Mouse (Mus musculus) embryonic facial prominence, embryonic 15.5 days (tissue): ENCODE measurements around the gene Hs6st3. TPM values are rescaled to one million over a fixed set of nuclear protein-coding genes. Genes with fewer than 3 reads are reported as not detected.

Source experiments
- ATAC-seq: fragments of 200-750 bp; cut with Nextera tagmentation; 2 replicates; pipeline ENCODE4 v1.8.0; 2017; ENCODE audit warnings: low read depth, moderate TSS enrichment; ENCODE audit not compliant: insufficient number of reproducible peaks, low FRiP score, low TSS enrichment
- H3K27ac ChIP-seq: fragments of 300-500 bp; sonication (generic); replicated peaks from 2 replicates; pipeline ENCODE4 v1.5.1; 2015; ENCODE audit warnings: mild to moderate bottlenecking, inconsistent platforms
- H3K27me3 ChIP-seq: fragments of 300-500 bp; sonication (generic); 2 replicates; pipeline ENCODE4 v1.6.1; 2015; ENCODE audit warnings: inconsistent platforms
- H3K36me3 ChIP-seq: fragments of 300-500 bp; sonication (generic); 2 replicates; pipeline ENCODE4 v1.6.1; 2015; ENCODE audit warnings: mild to moderate bottlenecking, inconsistent platforms
- H3K4me1 ChIP-seq: fragments of 300-500 bp; sonication (generic); 2 replicates; pipeline ENCODE4 v1.6.1; 2015; ENCODE audit warnings: inconsistent platforms
- H3K4me2 ChIP-seq: fragments of 300-500 bp; sonication (generic); replicated peaks from 2 replicates; pipeline ENCODE4 v1.6.1; 2015; ENCODE audit warnings: mild to moderate bottlenecking, inconsistent platforms
- H3K4me3 ChIP-seq: fragments of 300-500 bp; sonication (generic); replicated peaks from 2 replicates; pipeline ENCODE4 v1.5.1; 2015; ENCODE audit warnings: mild to moderate bottlenecking, inconsistent platforms
- H3K9ac ChIP-seq: fragments of 300-500 bp; sonication (generic); 2 replicates; pipeline ENCODE4 v1.6.1; 2015; ENCODE audit warnings: inconsistent platforms
- H3K9me3 ChIP-seq: fragments of 300-500 bp; sonication (generic); replicated peaks from 2 replicates; pipeline ENCODE4 v1.6.1; 2016; ENCODE audit warnings: inconsistent platforms
- WGBS: fragments of 180-500 bp; shearing (Covaris S2); methylation state at CpG from one replicate; pipeline ENCODE4 v1.1.7; 2015; 5-methylcytosine and 5-hydroxymethylcytosine counted together
- polyA plus RNA-seq: library from polyadenylated mRNA; unstranded; fragments of >200 nt; fragmentation: Nextera tagmentation; extraction: Ambion mirVana; gene quantifications from 2 replicates; pipeline ENCODE4 v1.2.1, GENCODE M21; 2015

Gene Hs6st3
- polyA plus RNA-seq, 1 experiment from 2014 or later = 0.19 TPM

GRCm38 (mm10) chr14:119848759-119849298, 710.7 kb downstream of the Hs6st3 start:
- Histone ChIP-seq H3K9ac (no peak overlapping the region), H3K27me3 (no peaks in the 10 kb centered on the region), H3K9me3 (no peaks in the 10 kb centered on the region), H3K27ac (no peak overlapping the region), H3K36me3 (no peaks in the 10 kb centered on the region), H3K4me1 (peaks cover 5% of the 10 kb centered on the region), H3K4me2 (no peak overlapping the region), H3K4me3 (no peak overlapping the region)
- ATAC-seq = no peak
- 59% methylated on average over 4 of the region's 4 CpGs for WGBS

GRCm38 (mm10) chr14:119849338-119849737, 711.2 kb downstream of the Hs6st3 start:
- no peaks in the 10 kb centered on the region for H3K27me3 ChIP-seq
- no peak for ATAC-seq
- H3K4me1 ChIP-seq = peaks cover 5% of the 10 kb centered on the region
- no peak overlapping the region for H3K4me3 ChIP-seq
- H3K4me2 ChIP-seq = no peak overlapping the region
- H3K36me3 ChIP-seq = no peaks in the 10 kb centered on the region
- no peak overlapping the region for H3K27ac ChIP-seq
- WGBS = 89% methylated on average over 7 of the region's 7 CpGs
- H3K9me3 ChIP-seq = no peaks in the 10 kb centered on the region
- H3K9ac ChIP-seq = no peak overlapping the region

- no peaks in the 10 kb centered on the region for H3K9me3 ChIP-seq
- WGBS = 9% methylated on average over 5 of the region's 5 CpGs
- H3K9ac ChIP-seq = no peak overlapping the region
Measured at GRCm38 (mm10) chr14:119852139-119852538, 714.0 kb downstream of the Hs6st3 start.

GRCm38 (mm10) chr14:119857338-119858291, 719.5 kb downstream of the Hs6st3 start:
- Histone ChIP-seq H3K9ac (no peak overlapping the region), H3K36me3 (no peaks in the 10 kb centered on the region), H3K9me3 (no peaks in the 10 kb centered on the region), H3K27ac (no peak overlapping the region), H3K4me2 (peak overlapping the region; percentile 27), H3K27me3 (0 out of 2 replicates have a peak, but pooled peaks cover 3% of the 10 kb centered on the region), H3K4me1 (no peaks in the 10 kb centered on the region), H3K4me3 (no peak overlapping the region; the same call in 1 of the 2 replicates)
- 51% methylated on average over 23 of the region's 23 CpGs for WGBS
- no peak for ATAC-seq

More at GRCm38 (mm10) chr14:119852139-119852538, 714.0 kb downstream of the Hs6st3 start:
- H3K4me3 ChIP-seq = no peak overlapping the region
- no peak for ATAC-seq
- H3K4me2 ChIP-seq = peak overlapping the region; percentile 25; the same call in 1 of the 2 replicates
- peaks cover 5% of the 10 kb centered on the region for H3K4me1 ChIP-seq
- no peak overlapping the region for H3K27ac ChIP-seq
- 0 out of 2 replicates have a peak, but pooled peaks cover 3% of the 10 kb centered on the region for H3K27me3 ChIP-seq
- no peaks in the 10 kb centered on the region for H3K36me3 ChIP-seq

- no peak overlapping the region for H3K9ac ChIP-seq
- no peak overlapping the region for H3K27ac ChIP-seq
- WGBS = 91% methylated on average over 4 of the region's 4 CpGs
- no peak overlapping the region for H3K4me2 ChIP-seq
- H3K4me3 ChIP-seq = no peak overlapping the region
- H3K4me1 ChIP-seq = no peaks in the 10 kb centered on the region
- no peak for ATAC-seq
- no peaks in the 10 kb centered on the region for H3K27me3 ChIP-seq
- no peaks in the 10 kb centered on the region for H3K36me3 ChIP-seq
- H3K9me3 ChIP-seq = no peaks in the 10 kb centered on the region
Measured at GRCm38 (mm10) chr14:119873617-119874016, 735.5 kb downstream of the Hs6st3 start.

GRCm38 (mm10) chr14:119892922-119893321, 754.8 kb downstream of the Hs6st3 start:
- Histone ChIP-seq H3K36me3 (no peaks in the 10 kb centered on the region), H3K27ac (no peak overlapping the region), H3K9ac (no peak overlapping the region), H3K4me1 (no peaks in the 10 kb centered on the region), H3K4me2 (no peak overlapping the region), H3K4me3 (no peak overlapping the region), H3K9me3 (no peaks in the 10 kb centered on the region), H3K27me3 (no peaks in the 10 kb centered on the region)
- no peak for ATAC-seq
- 84% methylated on average over 8 of the region's 8 CpGs for WGBS

- H3K9me3 ChIP-seq = no peaks in the 10 kb centered on the region
- ATAC-seq = no peak
- WGBS = 91% methylated on average over 8 of the region's 8 CpGs
Measured at GRCm38 (mm10) chr14:119895097-119895496, 757.0 kb downstream of the Hs6st3 start.

GRCm38 (mm10) chr14:119895765-119896465, 757.8 kb downstream of the Hs6st3 start:
- Histone ChIP-seq H3K4me3 (no peak overlapping the region), H3K4me2 (no peak overlapping the region), H3K27ac (no peak overlapping the region), H3K9me3 (no peaks in the 10 kb centered on the region), H3K27me3 (no peaks in the 10 kb centered on the region), H3K36me3 (no peaks in the 10 kb centered on the region), H3K9ac (no peak overlapping the region), H3K4me1 (no peaks in the 10 kb centered on the region)
- no peak for ATAC-seq
- WGBS = 31% methylated on average over 10 of the region's 10 CpGs

More at GRCm38 (mm10) chr14:119895097-119895496, 757.0 kb downstream of the Hs6st3 start:
- Histone ChIP-seq H3K27ac (no peak overlapping the region), H3K4me1 (no peaks in the 10 kb centered on the region), H3K4me2 (no peak overlapping the region), H3K27me3 (no peaks in the 10 kb centered on the region), H3K9ac (no peak overlapping the region), H3K36me3 (no peaks in the 10 kb centered on the region), H3K4me3 (no peak overlapping the region)

GRCm38 (mm10) chr14:119902486-119902885, 764.3 kb downstream of the Hs6st3 start:
- no peak overlapping the region for H3K9ac ChIP-seq
- H3K27ac ChIP-seq = no peak overlapping the region
- no peak for ATAC-seq
- no peak overlapping the region for H3K4me3 ChIP-seq
- no peak overlapping the region for H3K4me2 ChIP-seq
- no peaks in the 10 kb centered on the region for H3K27me3 ChIP-seq
- no peaks in the 10 kb centered on the region for H3K4me1 ChIP-seq
- H3K9me3 ChIP-seq = no peaks in the 10 kb centered on the region
- no peaks in the 10 kb centered on the region for H3K36me3 ChIP-seq

- Histone ChIP-seq H3K4me2 (peak overlapping the region; percentile 19; the same call in 1 of the 2 replicates), H3K4me1 (no peaks in the 10 kb centered on the region), H3K9ac (no peak overlapping the region), H3K9me3 (no peaks in the 10 kb centered on the region), H3K4me3 (no peak overlapping the region), H3K27ac (no peak overlapping the region), H3K27me3 (no peaks in the 10 kb centered on the region), H3K36me3 (no peaks in the 10 kb centered on the region)
- no peak for ATAC-seq
- WGBS = 38% methylated on average over 13 of the region's 13 CpGs
Measured at GRCm38 (mm10) chr14:119908032-119908675, 770.0 kb downstream of the Hs6st3 start.

- Histone ChIP-seq H3K36me3 (no peaks in the 10 kb centered on the region), H3K27ac (no peak overlapping the region), H3K27me3 (no peaks in the 10 kb centered on the region), H3K4me1 (no peaks in the 10 kb centered on the region), H3K4me3 (no peak overlapping the region), H3K4me2 (no peak overlapping the region), H3K9ac (no peak overlapping the region), H3K9me3 (no peaks in the 10 kb centered on the region)
- WGBS = 57% methylated on average over 6 of the region's 6 CpGs
- ATAC-seq = no peak
Measured at GRCm38 (mm10) chr14:119914508-119914907, 776.4 kb downstream of the Hs6st3 start.
